Mouse (Mus musculus) intestine, postnatal 0 days (tissue): ENCODE measurements at regions not wholly inside any gene's neighbourhood (a gene's known extent, or its start where the extent isn't known, plus 50 kb on each side); places are given as distances from the start of the nearest gene placed in this dataset.

Source experiments
- ATAC-seq: fragments of 200-750 bp; cut with Nextera tagmentation; 2 replicates; pipeline ENCODE4 v1.8.0; 2017; ENCODE audit warnings: mild to moderate bottlenecking, moderate TSS enrichment, moderate library complexity
- H3K27ac ChIP-seq: fragments of 300-500 bp; sonication (generic); 2 replicates; pipeline ENCODE4 v1.5.1; 2014; ENCODE audit warnings: mild to moderate bottlenecking, low read depth, low read length, moderate library complexity
- H3K27me3 ChIP-seq: fragments of 300-500 bp; sonication (generic); replicated peaks from 2 replicates; pipeline ENCODE4 v1.6.1; 2014; ENCODE audit warnings: low read length, mixed read lengths; ENCODE audit not compliant: control insufficient read depth, insufficient read depth
- H3K36me3 ChIP-seq: fragments of 300-500 bp; sonication (generic); 2 replicates; pipeline ENCODE4 v1.6.1; 2014; ENCODE audit warnings: mild to moderate bottlenecking, moderate library complexity; ENCODE audit not compliant: control insufficient read depth, insufficient read depth
- H3K4me1 ChIP-seq: fragments of 300-500 bp; sonication (generic); replicated peaks from 2 replicates; pipeline ENCODE4 v1.6.1; 2014; ENCODE audit warnings: antibody characterized with exemption, low read length, mixed read lengths; ENCODE audit not compliant: control insufficient read depth, insufficient read depth
- H3K4me2 ChIP-seq: fragments of 300-500 bp; sonication (generic); replicated peaks from 2 replicates; pipeline ENCODE4 v1.6.1; 2014; ENCODE audit warnings: low read depth, mild to moderate bottlenecking, moderate library complexity
- H3K4me3 ChIP-seq: fragments of 300-500 bp; sonication (generic); 2 replicates; pipeline ENCODE4 v1.5.1; 2014; ENCODE audit warnings: low read depth, low read length
- H3K9ac ChIP-seq: fragments of 300-500 bp; sonication (generic); 2 replicates; pipeline ENCODE4 v1.6.1; 2014; ENCODE audit warnings: mild to moderate bottlenecking, low read depth, low read length
- H3K9me3 ChIP-seq: fragments of 300-500 bp; sonication (generic); 2 replicates; pipeline ENCODE4 v1.6.1; 2016; ENCODE audit warnings: mixed run types; ENCODE audit not compliant: control insufficient read depth
- CTCF ChIP-seq: sonication (generic); IDR thresholded peaks from 2 replicates; pipeline ENCODE4 v1.5.1; 2016; ENCODE audit warnings: low read depth, mild to moderate bottlenecking, control low read depth, antibody characterized with exemption, moderate library complexity
- WGBS: fragments of 180-500 bp; shearing (Covaris S2); extraction: QIAGEN DNeasy Blood & Tissue Kit; methylation state at CpG from one replicate; pipeline ENCODE4 v1.1.7; 2014; 5-methylcytosine and 5-hydroxymethylcytosine counted together

GRCm38 (mm10) chr11:41159927-41160326 lies 404.8 kb upstream of the Ccng1 start:
- Histone ChIP-seq H3K27ac (no peak overlapping the region), H3K4me1 (no peaks in the 10 kb centered on the region), H3K27me3 (no peaks in the 10 kb centered on the region), H3K4me3 (no peak overlapping the region), H3K4me2 (no peak overlapping the region), H3K9ac (no peak overlapping the region), H3K36me3 (no peaks in the 10 kb centered on the region), H3K9me3 (no peaks in the 10 kb centered on the region)
- ATAC-seq: no peak
- 84% methylated on average over 1 of the region's 1 CpGs for WGBS
- TF ChIP-seq CTCF: no peak

- no peak overlapping the region for H3K27ac ChIP-seq
- 68% methylated on average over 4 of the region's 4 CpGs for WGBS
- no peaks in the 10 kb centered on the region for H3K27me3 ChIP-seq
- H3K36me3 ChIP-seq: no peaks in the 10 kb centered on the region
- ATAC-seq: no peak
- H3K4me3 ChIP-seq: no peak overlapping the region
- H3K4me2 ChIP-seq: no peak overlapping the region
- H3K9me3 ChIP-seq: no peaks in the 10 kb centered on the region
- no peak overlapping the region for H3K9ac ChIP-seq
- H3K4me1 ChIP-seq: no peaks in the 10 kb centered on the region
- TF ChIP-seq CTCF: no peak
Measured at GRCm38 (mm10) chr11:41158761-41159596, 403.9 kb upstream of the Ccng1 start.

DNA sequence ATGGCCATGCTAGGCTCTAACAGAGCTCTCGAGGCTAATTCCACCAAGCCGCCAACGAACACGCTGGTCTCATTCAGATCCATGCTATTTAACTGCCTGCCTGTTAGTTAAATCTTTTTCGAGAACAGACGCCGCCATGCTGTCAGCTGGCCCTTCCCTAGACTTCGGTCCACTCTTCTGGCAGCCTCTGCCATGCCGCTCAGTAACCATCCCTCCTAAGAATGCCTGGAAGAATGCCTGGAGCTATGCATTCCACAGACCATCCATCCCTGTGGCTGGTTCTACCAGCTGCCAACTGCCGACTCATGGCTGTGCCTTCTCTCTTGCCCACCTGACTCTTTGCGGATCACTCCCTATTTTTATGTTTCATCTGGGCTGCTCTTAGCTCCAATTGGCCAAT lies 402.2 kb upstream of the Ccng1 start:
- no peak for ATAC-seq
- Histone ChIP-seq H3K4me3 (no peak overlapping the region), H3K9me3 (no peaks in the 10 kb centered on the region), H3K9ac (no peak overlapping the region), H3K27me3 (no peaks in the 10 kb centered on the region), H3K4me1 (no peaks in the 10 kb centered on the region), H3K36me3 (no peaks in the 10 kb centered on the region), H3K4me2 (no peak overlapping the region), H3K27ac (no peak overlapping the region)
- WGBS: 91% methylated on average over 11 of the region's 11 CpGs
- no peak for TF ChIP-seq CTCF
